Mouse (Mus musculus): ENCODE measurements around the gene Tas1r3. TPM values are rescaled to one million over a fixed set of nuclear protein-coding genes. Genes with fewer than 3 reads are reported as not detected.

Tas1r3 gene
- polyA plus RNA-seq, 1 experiment: 0.14 TPM

- no peak for TF ChIP-seq CTCF (IDR thresholded peaks at IDR 0.05; ENCODE audit: borderline replicate concordance, insufficient read depth, low read length)
- no peak for TF ChIP-seq POLR2A (IDR thresholded peaks at IDR 0.05; ENCODE audit: low read depth, low read length)
- Histone ChIP-seq H3K4me3 (ENCODE audit: insufficient read depth, low read length) (peak overlapping the region; percentile 70), H3K4me1 (ENCODE audit: control insufficient read depth, insufficient read depth, low read length) (peaks cover 7% of the 10 kb centered on the region; the same call in 1 of the 2 replicates), H3K27ac (ENCODE audit: insufficient read depth, low read length) (no peak overlapping the region)
These were observed 27.9 kb upstream of the Tas1r3 start for GRCm38 (mm10) chr4:155891011-155891471.

GRCm38 (mm10) chr4:155889316-155889715, 26.2 kb upstream of the Tas1r3 start:
- Histone ChIP-seq H3K4me3 (ENCODE audit: insufficient read depth, low read length) (no peak overlapping the region), H3K4me1 (ENCODE audit: control insufficient read depth, insufficient read depth, low read length) (peaks cover 3% of the 10 kb centered on the region; the same call in 1 of the 2 replicates), H3K27ac (ENCODE audit: insufficient read depth, low read length) (no peak overlapping the region)
- TF ChIP-seq CTCF (IDR thresholded peaks at IDR 0.05; ENCODE audit: borderline replicate concordance, insufficient read depth, low read length) (no peak), POLR2A (IDR thresholded peaks at IDR 0.05; ENCODE audit: low read depth, low read length) (no peak)

- no peak for TF ChIP-seq POLR2A (IDR thresholded peaks at IDR 0.05; ENCODE audit: low read depth, low read length)
- no peak for TF ChIP-seq CTCF (IDR thresholded peaks at IDR 0.05; ENCODE audit: borderline replicate concordance, insufficient read depth, low read length)
- peaks cover under 1% of the 10 kb centered on the region; the same call in 1 of the 2 replicates for H3K4me1 ChIP-seq (ENCODE audit: control insufficient read depth, insufficient read depth, low read length)
- no peak overlapping the region for H3K4me3 ChIP-seq (ENCODE audit: insufficient read depth, low read length)
- no peak overlapping the region for H3K27ac ChIP-seq (ENCODE audit: insufficient read depth, low read length)
These were observed 25.0 kb upstream of the Tas1r3 start for GRCm38 (mm10) chr4:155888181-155888580.

- H3K4me3 ChIP-seq (ENCODE audit: insufficient read depth, low read length): no peak overlapping the region
- no peak overlapping the region for H3K27ac ChIP-seq (ENCODE audit: insufficient read depth, low read length)
- H3K4me1 ChIP-seq (ENCODE audit: control insufficient read depth, insufficient read depth, low read length): no peaks in the 10 kb centered on the region
- TF ChIP-seq POLR2A (IDR thresholded peaks at IDR 0.05; ENCODE audit: low read depth, low read length) (no peak), CTCF (IDR thresholded peaks at IDR 0.05; ENCODE audit: borderline replicate concordance, insufficient read depth, low read length) (no peak)
These were observed 24.5 kb upstream of the Tas1r3 start for GRCm38 (mm10) chr4:155887674-155888073.

GRCm38 (mm10) chr4:155886330-155886729, 23.2 kb upstream of the Tas1r3 start:
- Histone ChIP-seq H3K4me1 (ENCODE audit: control insufficient read depth, insufficient read depth, low read length) (no peaks in the 10 kb centered on the region), H3K4me3 (ENCODE audit: insufficient read depth, low read length) (no peak overlapping the region), H3K27ac (ENCODE audit: insufficient read depth, low read length) (no peak overlapping the region)
- TF ChIP-seq CTCF (IDR thresholded peaks at IDR 0.05; ENCODE audit: borderline replicate concordance, insufficient read depth, low read length): no peak
- no peak for TF ChIP-seq POLR2A (IDR thresholded peaks at IDR 0.05; ENCODE audit: low read depth, low read length)

- Histone ChIP-seq H3K4me3 (ENCODE audit: insufficient read depth, low read length) (no peak overlapping the region), H3K27ac (ENCODE audit: insufficient read depth, low read length) (no peak overlapping the region), H3K4me1 (ENCODE audit: control insufficient read depth, insufficient read depth, low read length) (no peaks in the 10 kb centered on the region)
- no peak for TF ChIP-seq CTCF (IDR thresholded peaks at IDR 0.05; ENCODE audit: borderline replicate concordance, insufficient read depth, low read length)
These were observed 20.4 kb upstream of the Tas1r3 start for GRCm38 (mm10) chr4:155883587-155883986.

- TF ChIP-seq CTCF (IDR thresholded peaks at IDR 0.05; ENCODE audit: borderline replicate concordance, insufficient read depth, low read length) (no peak), POLR2A (IDR thresholded peaks at IDR 0.05; ENCODE audit: low read depth, low read length) (no peak)
- 0 out of 2 replicates have a peak, but pooled peaks cover 2% of the 10 kb centered on the region for H3K4me1 ChIP-seq (ENCODE audit: control insufficient read depth, insufficient read depth, low read length)
These were observed 8.2 kb upstream of the Tas1r3 start for GRCm38 (mm10) chr4:155871404-155871803.

GRCm38 (mm10) chr4:155869317-155870033, 6.3 kb upstream of the Tas1r3 start, which contains the start of the genes Cptp and Ints11:
Cptp (minus strand) TSS chr4:155869440.
Ints11 (plus strand) TSS chr4:155869546.
- Histone ChIP-seq H3K4me3 (ENCODE audit: insufficient read depth, low read length) (peak within 1 kb of the TSS; percentile 92), H3K4me1 (ENCODE audit: control insufficient read depth, insufficient read depth, low read length) (0 out of 2 replicates have a peak, but pooled peaks cover 2% of the 10 kb centered on the region), H3K27ac (ENCODE audit: insufficient read depth, low read length) (no peak within 1 kb of the TSS)
- TF ChIP-seq CTCF (IDR thresholded peaks at IDR 0.05; ENCODE audit: borderline replicate concordance, insufficient read depth, low read length): no peak
- peak; percentile 63 for TF ChIP-seq POLR2A (IDR thresholded peaks at IDR 0.05; ENCODE audit: low read depth, low read length)

More at GRCm38 (mm10) chr4:155871404-155871803, 8.2 kb upstream of the Tas1r3 start:
- Histone ChIP-seq H3K4me3 (ENCODE audit: insufficient read depth, low read length) (no peak overlapping the region), H3K27ac (ENCODE audit: insufficient read depth, low read length) (no peak overlapping the region)

- H3K27ac ChIP-seq (ENCODE audit: insufficient read depth, low read length): no peak overlapping the region
- no peak for TF ChIP-seq POLR2A (IDR thresholded peaks at IDR 0.05; ENCODE audit: low read depth, low read length)
- TF ChIP-seq CTCF (IDR thresholded peaks at IDR 0.05; ENCODE audit: borderline replicate concordance, insufficient read depth, low read length): no peak
- H3K4me1 ChIP-seq (ENCODE audit: control insufficient read depth, insufficient read depth, low read length): 0 out of 2 replicates have a peak, but pooled peaks cover 2% of the 10 kb centered on the region
- peak overlapping the region; percentile 87 for H3K4me3 ChIP-seq (ENCODE audit: insufficient read depth, low read length)
These were observed 5.6 kb upstream of the Tas1r3 start for GRCm38 (mm10) chr4:155868614-155869298.

- Histone ChIP-seq H3K4me1 (ENCODE audit: control insufficient read depth, insufficient read depth, low read length) (no peaks in the 10 kb centered on the region), H3K4me3 (ENCODE audit: insufficient read depth, low read length) (no peak overlapping the region), H3K27ac (ENCODE audit: insufficient read depth, low read length) (no peak overlapping the region)
- no peak for TF ChIP-seq POLR2A (IDR thresholded peaks at IDR 0.05; ENCODE audit: low read depth, low read length)
- no peak for TF ChIP-seq CTCF (IDR thresholded peaks at IDR 0.05; ENCODE audit: borderline replicate concordance, insufficient read depth, low read length)
These were observed 1.4 kb downstream of the Tas1r3 start for GRCm38 (mm10) chr4:155861787-155862186.

Measured in embryonic fibroblast, embryonic 13.5 days (primary cell).